ENCODE assay signal across 7 mouse cellular contexts in the genomic region with DNA sequence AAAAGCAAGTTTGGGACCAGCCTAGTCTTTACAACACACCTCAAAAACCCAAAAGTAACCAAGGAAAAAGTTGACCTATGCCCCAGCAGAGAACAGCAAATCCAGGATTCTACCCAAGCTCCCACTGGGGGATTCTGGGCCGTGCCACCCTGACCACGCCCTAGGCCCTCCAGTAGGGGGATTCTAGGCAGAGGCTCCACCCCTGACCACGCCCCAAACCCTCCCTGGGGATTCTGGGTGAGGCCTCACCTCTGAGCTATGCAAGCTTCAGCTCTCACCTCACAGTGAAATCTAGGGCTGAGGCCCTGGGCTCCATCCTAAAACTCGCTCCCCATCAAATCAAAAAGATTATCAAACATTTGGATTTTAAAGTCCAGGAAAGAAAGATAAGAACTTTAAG. TPM values are rescaled to one million over a fixed set of nuclear protein-coding genes. Genes with fewer than 3 reads are reported as not detected.
A peak's percentile ranks its signal among the peaks of the same experiment; 100 is the strongest.
DNase-seq lines count a peak whose midpoint lies in the region; ATAC-seq and TF ChIP-seq lines count a peak whose summit lies in the region.

No protein-coding gene starts in this region.

- no peak for DNase-seq in lung, postnatal 0 days (ENCODE audit: low spot score)
- no peak for DNase-seq in lung, postnatal 25 days (ENCODE audit: low spot score)
- peak; percentile 87 for DNase-seq in c-Kit-positive CD71-positive TER-119-positive erythroid progenitor cells, embryonic 14.5 days (ENCODE audit: low spot score)
- no peak for DNase-seq in intestine, embryonic 14.5 days (ENCODE audit: low spot score)
- DNase-seq in spleen, postnatal 36 days (ENCODE audit: low spot score in 2 of 2) = peak; percentile 80 to 85
- no peak for DNase-seq in adipocyte (ENCODE audit: low spot score)
- DNase-seq in Muller cell, postnatal 12 days (ENCODE audit: inconsistent ontology term) = no peak

- no peaks in the 10 kb centered on the region; the same call in 1 of the 2 replicates for H3K4me1 ChIP-seq in lung, postnatal 0 days (ENCODE audit: insufficient read depth, low read depth, low read length)
- 0 out of 2 replicates have a peak, but pooled peaks cover 9% of the 10 kb centered on the region for H3K4me1 ChIP-seq in intestine, embryonic 14.5 days (replicated peaks; ENCODE audit: control insufficient read depth, insufficient read depth, low read length)

- H3K9me3 ChIP-seq in lung, postnatal 0 days (ENCODE audit: low read length) = no peaks in the 10 kb centered on the region
- peaks cover 6% of the 10 kb centered on the region; the same call in 1 of the 2 replicates for H3K9me3 ChIP-seq in intestine, embryonic 14.5 days (ENCODE audit: control insufficient read depth, low read length)

- H3K9ac ChIP-seq in lung, postnatal 0 days (replicated peaks; ENCODE audit: low read depth) = no peak overlapping the region
- H3K9ac ChIP-seq in intestine, embryonic 14.5 days (ENCODE audit: low read length) = no peak overlapping the region

- no peak for TF ChIP-seq CTCF in lung, postnatal 0 days (IDR thresholded peaks at IDR 0.05)

- peaks cover 41% of the 10 kb centered on the region for H3K36me3 ChIP-seq in lung, postnatal 0 days (ENCODE audit: insufficient read depth, low read length)
- peaks cover 99% of the 10 kb centered on the region for H3K36me3 ChIP-seq in intestine, embryonic 14.5 days (ENCODE audit: control insufficient read depth, insufficient read depth, low read length)

- peak; percentile 61 for ATAC-seq in lung, postnatal 0 days
- ATAC-seq in intestine, embryonic 14.5 days (replicated peaks; ENCODE audit: low FRiP score, low TSS enrichment, low read depth) = peak; percentile 48; the same call in 1 of the 2 replicates

- WGBS in lung, postnatal 0 days = 39% methylated on average over 4 of the region's 4 CpGs
- 48% methylated on average over 4 of the region's 4 CpGs for WGBS in intestine, embryonic 14.5 days

- TF ChIP-seq EP300 in lung, postnatal 0 days (IDR thresholded peaks at IDR 0.05) = no peak

- no peak overlapping the region for H3K27ac ChIP-seq in lung, postnatal 0 days (ENCODE audit: low read length)
- no peak overlapping the region for H3K27ac ChIP-seq in intestine, embryonic 14.5 days (ENCODE audit: low read depth)

- H3K27me3 ChIP-seq in lung, postnatal 0 days (replicated peaks; ENCODE audit: insufficient read depth, low read length) = no peaks in the 10 kb centered on the region
- no peaks in the 10 kb centered on the region for H3K27me3 ChIP-seq in intestine, embryonic 14.5 days (replicated peaks; ENCODE audit: control insufficient read depth, insufficient read depth, low read length)

- no peak overlapping the region for H3K4me2 ChIP-seq in lung, postnatal 0 days (replicated peaks; ENCODE audit: low read depth, low read length)
- H3K4me2 ChIP-seq in intestine, embryonic 14.5 days (ENCODE audit: low read length) = no peak overlapping the region

- no peak overlapping the region for H3K4me3 ChIP-seq in lung, postnatal 0 days (ENCODE audit: low read depth, low read length)
- H3K4me3 ChIP-seq in intestine, embryonic 14.5 days (ENCODE audit: low read depth, low read length) = no peak overlapping the region

RNA-seq across cellular contexts. Expression of gene Tcf3, which starts 9.9 kb away (rescaled TPM):
- polyA plus RNA-seq in lung, postnatal 0 days (2015; fragmentation: Nextera tagmentation; extraction: Ambion mirVana) = 34.7 and 36.2 TPM in 2 replicates
- polyA plus RNA-seq in intestine, embryonic 14.5 days (2014; fragmentation: Nextera tagmentation; extraction: Ambion mirVana) = 106 and 114 TPM in 2 replicates

RNA-seq across cellular contexts. Expression of gene Uqcr11, which starts 16.9 kb away (rescaled TPM):
- 511 and 651 TPM in 2 replicates for polyA plus RNA-seq in lung, postnatal 0 days (2015; fragmentation: Nextera tagmentation; extraction: Ambion mirVana)
- polyA plus RNA-seq in intestine, embryonic 14.5 days (2014; fragmentation: Nextera tagmentation; extraction: Ambion mirVana) = 941 and 1,108 TPM in 2 replicates

RNA-seq across cellular contexts. Expression of gene Mbd3, which starts 24.2 kb away (rescaled TPM):
- 90.6 and 90.7 TPM in 2 replicates for polyA plus RNA-seq in lung, postnatal 0 days (2015; fragmentation: Nextera tagmentation; extraction: Ambion mirVana)
- 203 and 206 TPM in 2 replicates for polyA plus RNA-seq in intestine, embryonic 14.5 days (2014; fragmentation: Nextera tagmentation; extraction: Ambion mirVana)

RNA-seq across cellular contexts. Expression of gene Mex3d, which starts 36.1 kb away (rescaled TPM):
- polyA plus RNA-seq in lung, postnatal 0 days (2015; fragmentation: Nextera tagmentation; extraction: Ambion mirVana) = 6.0 and 6.3 TPM in 2 replicates
- polyA plus RNA-seq in intestine, embryonic 14.5 days (2014; fragmentation: Nextera tagmentation; extraction: Ambion mirVana) = 5.3 and 6.7 TPM in 2 replicates

Comparison
In these comparisons a context has a peak if more than half of its experiments do, and no peak if none do; other contexts are left out.
1. DNase-seq: peak in c-Kit-positive CD71-positive TER-119-positive erythroid progenitor cells, embryonic 14.5 days (single experiment) and spleen, postnatal 36 days (2 of 2); none in lung, postnatal 0 days (single experiment), lung, postnatal 25 days (single experiment), intestine, embryonic 14.5 days (single experiment), adipocyte (single experiment) and Muller cell, postnatal 12 days (single experiment).